Mouse (Mus musculus) B cell, adult 2 months (primary cell): ENCODE data around the gene Frrs1.
"Not testable (repeated sequence)": the region's sequence is repeated elsewhere in the genome, so short reads cannot be mapped to it uniquely, and the experiment has no call there.

ENCODE experiments used
- DNase-seq, 2 experiments: peaks; one replicate each; pipeline ENCODE4 v3.0.0; 2022

Gene Frrs1

GRCm38 (mm10) chr3:116858941-116859685 lies at the start of gene Frrs1:
TSS of gene Frrs1 (plus strand) at chr3:116859464.
- no peak for DNase-seq

- DNase-seq: not testable (repeated sequence)
Measured at GRCm38 (mm10) chr3:116810351-116810750, 48.9 kb upstream of the Frrs1 start.

- no peak for DNase-seq
Measured at GRCm38 (mm10) chr3:116812946-116813345, 46.3 kb upstream of the Frrs1 start.

- no peak for DNase-seq
Measured at GRCm38 (mm10) chr3:116815305-116815797, 43.9 kb upstream of the Frrs1 start.

DNA sequence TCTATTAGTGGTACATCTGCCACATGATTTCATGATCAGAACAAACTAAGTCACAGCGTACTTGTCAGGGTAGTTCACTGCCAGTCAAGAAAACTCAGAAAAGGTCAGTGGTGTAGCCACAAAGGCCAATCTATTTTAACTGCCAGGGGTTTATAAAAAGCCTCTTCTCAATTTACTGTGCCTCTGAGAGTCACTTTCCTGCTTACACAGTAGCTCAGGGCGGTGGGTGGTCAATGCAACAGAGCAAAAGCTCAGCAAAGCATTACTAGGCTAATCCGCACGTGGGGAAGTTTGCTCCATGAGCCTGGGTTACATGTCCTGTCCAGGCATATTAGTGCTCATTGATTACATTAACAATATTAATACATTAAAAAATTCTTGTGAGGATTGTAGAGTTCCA lies 43.3 kb upstream of the Frrs1 start:
- no peak for DNase-seq

- no peak for DNase-seq
Measured at GRCm38 (mm10) chr3:116816674-116817215, 42.5 kb upstream of the Frrs1 start.

GRCm38 (mm10) chr3:116817231-116817630 lies 42.0 kb upstream of the Frrs1 start:
- DNase-seq: no peak

- no peak for DNase-seq
Measured at GRCm38 (mm10) chr3:116826471-116827215, 32.6 kb upstream of the Frrs1 start.

DNA sequence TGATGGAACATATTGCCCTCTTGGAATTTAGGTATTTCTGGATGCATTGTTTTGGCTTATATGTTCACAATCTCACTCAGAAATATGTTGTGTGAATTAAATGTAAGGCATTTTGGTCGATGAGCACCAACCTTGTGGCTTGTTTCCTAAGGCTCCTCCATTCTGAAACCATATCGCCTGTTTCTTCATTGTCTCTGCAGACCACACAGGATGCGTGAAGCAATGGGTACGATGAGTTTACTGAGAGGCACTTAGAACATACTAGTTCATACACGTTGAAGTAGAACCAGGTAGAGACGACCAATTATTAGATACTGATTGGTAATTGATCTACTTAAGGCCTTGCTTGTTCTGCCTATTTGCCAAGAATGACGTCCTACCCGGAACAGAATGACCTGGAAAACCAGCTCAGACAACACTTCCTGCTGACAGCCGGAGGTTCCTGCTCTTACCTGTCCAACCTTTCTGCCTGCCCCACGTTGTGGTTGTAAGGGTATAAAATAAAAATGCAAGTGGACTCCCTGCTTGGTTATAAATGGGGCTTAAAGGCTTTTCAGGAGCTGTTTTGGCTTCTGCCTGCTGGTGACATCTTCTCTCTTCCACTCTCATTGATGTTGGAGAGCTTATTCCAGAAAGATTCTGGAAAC lies 29.9 kb upstream of the Frrs1 start:
- no peak for DNase-seq

DNA sequence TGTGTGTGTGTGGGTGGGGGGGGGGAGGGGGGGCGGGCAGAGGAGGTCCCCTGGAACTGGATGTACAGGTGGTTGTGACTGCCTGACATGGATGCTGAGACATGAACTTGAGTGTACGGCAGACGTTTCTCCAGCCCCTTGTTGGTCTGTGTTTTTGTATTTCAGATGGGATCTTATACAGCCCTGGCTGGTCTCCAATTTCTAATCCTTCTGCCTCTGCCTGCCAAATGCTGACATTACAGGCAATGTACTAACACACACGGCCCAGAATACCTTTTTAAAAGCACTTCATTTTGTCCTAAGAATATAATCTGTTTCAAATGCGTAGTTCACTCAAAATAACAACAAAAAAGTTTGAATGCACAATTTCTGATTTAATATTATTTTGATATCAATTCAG lies 27.9 kb upstream of the Frrs1 start:
- DNase-seq: no peak

DNA sequence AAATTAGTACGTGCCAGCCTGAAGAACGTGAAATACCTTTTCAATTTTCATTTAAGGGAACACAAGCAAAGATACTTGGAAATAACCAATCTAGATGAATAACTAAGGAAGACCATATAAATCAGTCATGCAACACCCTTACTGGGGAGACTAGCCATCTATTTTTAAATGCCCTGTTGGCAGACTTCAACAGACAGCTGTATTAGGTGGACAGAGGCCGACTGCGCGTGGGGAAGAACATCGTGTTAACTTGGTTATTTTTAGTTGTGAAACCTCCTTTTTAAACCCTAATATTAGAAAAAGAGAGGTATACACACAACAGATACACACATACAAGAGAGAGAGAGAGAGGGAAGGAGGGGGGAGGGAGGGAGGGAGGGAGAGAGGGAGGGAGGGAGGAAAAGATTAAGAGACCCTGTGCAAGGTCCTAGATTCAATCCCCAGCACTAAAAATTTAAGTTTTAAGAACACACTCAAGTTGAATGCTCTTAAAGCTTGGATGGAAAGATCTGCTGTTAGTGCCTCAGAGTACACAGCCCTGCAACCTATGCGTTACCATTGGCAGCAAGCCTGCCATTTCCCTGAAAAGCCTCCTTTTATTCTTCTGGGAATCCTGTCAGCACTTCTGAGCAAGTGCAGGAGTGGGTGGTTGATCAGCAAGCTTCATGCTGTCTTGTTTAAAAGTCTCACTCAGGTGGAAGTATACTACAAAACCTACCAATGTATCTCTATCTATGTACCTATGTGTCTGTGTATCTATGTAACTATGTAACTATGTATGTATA lies 26.5 kb upstream of the Frrs1 start:
- DNase-seq: no peak

DNA sequence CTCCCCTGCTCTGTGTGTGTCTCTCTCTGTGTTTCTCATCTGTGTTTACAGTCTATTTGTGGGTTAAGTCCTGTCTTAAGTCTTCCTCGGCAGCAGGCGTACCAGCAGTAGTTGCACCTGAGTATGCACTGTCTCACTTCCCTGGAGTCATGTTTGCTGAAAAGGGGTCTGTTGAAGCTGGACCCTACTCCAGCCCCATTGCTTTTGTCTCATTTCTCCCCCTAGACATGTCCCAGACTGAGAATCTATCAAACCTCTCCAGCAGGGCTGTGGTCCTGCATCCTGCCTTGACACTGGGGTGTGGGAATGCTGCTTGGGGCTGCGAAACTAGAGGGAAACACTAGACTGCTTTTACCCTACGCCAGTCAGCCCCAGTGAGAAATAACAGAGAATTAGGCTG lies 25.8 kb upstream of the Frrs1 start:
- DNase-seq: no peak

- no peak for DNase-seq
Measured at GRCm38 (mm10) chr3:116834241-116834640, 25.0 kb upstream of the Frrs1 start.

DNA sequence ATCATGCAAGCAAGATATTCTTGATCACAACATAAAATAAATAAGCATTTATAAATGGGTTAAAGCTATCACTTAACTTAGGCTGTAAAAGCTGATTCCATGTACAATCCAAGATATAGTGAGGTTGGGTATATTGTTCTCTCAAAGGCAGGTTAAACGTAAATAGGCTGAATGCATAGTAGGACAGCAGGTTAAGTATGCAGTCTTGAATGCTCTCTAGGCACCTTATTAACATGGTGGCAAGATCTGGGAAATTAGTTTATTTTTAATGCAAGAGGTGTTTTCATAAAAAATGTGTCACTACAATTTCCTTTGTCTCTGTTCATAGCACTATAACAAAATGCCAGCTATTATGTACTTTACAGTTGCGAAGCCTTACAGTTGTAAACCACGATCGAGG lies 23.9 kb upstream of the Frrs1 start:
- no peak for DNase-seq

DNA sequence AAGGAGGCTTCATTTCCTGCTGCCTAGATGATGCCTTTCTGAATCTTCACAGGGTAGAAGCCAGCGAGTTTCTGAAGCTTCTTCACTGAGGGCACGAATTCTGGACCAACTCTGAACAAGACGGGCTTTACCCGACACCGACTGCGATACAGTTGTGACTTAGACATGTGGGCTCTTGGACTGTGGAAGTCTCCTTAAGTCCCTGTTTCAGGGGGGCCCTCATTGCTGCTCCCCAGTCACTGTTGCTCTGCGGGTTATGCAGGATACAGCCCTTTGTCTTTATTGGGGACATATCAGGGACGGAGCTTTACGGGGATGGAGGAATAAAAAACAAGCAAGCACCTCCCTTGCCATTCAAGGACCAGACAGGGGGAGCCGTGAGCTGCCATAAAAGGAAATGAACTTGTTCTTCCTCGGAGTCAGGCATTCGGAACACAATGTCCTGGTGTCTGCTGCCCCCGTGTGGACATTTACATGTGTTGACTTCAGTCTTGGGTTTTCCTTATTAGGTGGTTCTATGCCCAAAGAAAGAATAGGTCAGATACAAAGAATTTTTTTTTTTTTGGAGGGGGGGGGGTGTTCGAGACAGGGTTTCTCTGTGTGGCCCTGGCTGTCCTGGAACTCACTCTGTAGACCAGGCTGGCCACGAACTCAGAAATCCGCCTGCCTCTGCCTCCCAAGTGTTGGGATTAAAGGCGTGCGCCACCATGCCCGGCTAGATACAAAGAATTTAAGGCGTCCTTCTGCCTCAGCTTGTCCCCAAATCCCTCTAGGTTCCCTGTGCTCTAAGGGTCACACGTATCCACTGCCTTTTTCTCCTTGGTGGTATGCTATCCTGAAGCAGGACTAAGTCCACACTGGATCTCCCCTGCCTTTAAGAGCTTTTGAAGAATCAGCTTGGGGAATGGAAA lies 23.2 kb upstream of the Frrs1 start:
- DNase-seq: peak; percentile 87 to 91

- no peak for DNase-seq
Measured at GRCm38 (mm10) chr3:116836681-116837475, 22.4 kb upstream of the Frrs1 start.

- DNase-seq: no peak
Measured at GRCm38 (mm10) chr3:116841311-116841710, 18.0 kb upstream of the Frrs1 start.

DNA sequence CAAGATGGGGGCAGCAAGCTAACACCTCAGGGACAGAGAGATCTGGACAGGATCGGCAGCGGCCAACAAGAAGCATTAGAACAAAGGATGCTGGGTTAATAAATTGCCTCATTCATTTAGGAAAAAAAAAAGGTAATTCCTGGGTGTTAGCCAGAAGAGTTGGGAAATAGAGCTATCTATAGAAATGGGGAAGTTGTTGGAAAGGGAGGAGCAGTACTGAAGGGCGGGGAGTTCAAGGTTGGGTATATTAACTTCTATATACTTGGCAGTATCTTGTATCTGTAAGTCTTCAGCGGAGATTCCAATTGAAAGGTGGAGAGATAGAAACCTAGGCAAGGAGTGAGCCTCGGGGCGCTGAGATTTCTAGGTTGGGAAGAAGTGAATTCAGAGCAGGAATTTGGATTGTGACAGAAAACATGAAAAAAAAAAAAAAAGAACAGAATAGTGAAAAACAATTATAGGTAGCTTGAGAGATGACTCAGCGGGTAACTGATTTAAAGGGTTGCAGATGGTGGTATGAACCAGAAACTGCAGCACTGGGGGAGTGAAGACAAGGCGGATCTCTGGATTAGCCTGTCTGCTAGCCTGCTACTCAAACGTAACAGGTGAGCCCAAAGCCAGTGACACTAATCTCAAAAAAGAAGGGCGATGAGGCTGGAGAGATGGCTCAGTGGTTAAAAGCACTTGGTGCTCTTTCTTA lies 14.2 kb upstream of the Frrs1 start:
- no peak for DNase-seq

DNA sequence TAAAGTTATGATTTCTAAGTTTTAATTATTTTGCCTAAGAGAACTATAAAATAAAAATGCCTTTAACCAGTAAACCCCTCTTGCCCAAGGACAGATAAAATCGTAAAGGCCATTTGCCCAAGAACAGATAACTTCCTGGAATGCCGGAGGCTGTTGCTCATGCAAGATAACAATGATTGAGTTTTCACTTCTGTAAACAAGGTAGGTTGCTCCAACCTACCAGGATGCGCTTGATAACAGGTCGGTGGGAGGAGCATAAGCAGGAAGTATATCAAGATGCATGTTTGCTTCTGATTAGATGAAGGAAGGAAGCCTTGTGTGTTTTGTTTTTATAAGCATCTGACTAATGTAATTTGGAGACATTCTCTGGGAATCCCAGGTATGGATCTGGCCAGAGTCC lies 13.2 kb upstream of the Frrs1 start:
- DNase-seq: no peak

- DNase-seq: no peak
Measured at GRCm38 (mm10) chr3:116848099-116848498, 11.2 kb upstream of the Frrs1 start.
